Mouse (Mus musculus) small intestine, adult 2 months (tissue): ENCODE measurements around the gene Tmem82.

Source experiments
- CTCF ChIP-seq: fragments of 200-500 bp; IDR thresholded peaks from 2 replicates; pipeline ENCODE4 v1.5.1; 2012; ENCODE audit warnings: low read depth, mild to moderate bottlenecking, control low read depth, inconsistent platforms, low read length, moderate library complexity, mixed read lengths; ENCODE audit not compliant: insufficient replicate concordance, insufficient read length; ENCODE audit errors: extremely low read depth
- POLR2A ChIP-seq: fragments of 200-500 bp; IDR thresholded peaks from 2 replicates; pipeline ENCODE4 v1.6.1; 2012; ENCODE audit warnings: low read depth, mild to moderate bottlenecking, control low read depth, inconsistent platforms, low read length, moderate library complexity

DNA sequence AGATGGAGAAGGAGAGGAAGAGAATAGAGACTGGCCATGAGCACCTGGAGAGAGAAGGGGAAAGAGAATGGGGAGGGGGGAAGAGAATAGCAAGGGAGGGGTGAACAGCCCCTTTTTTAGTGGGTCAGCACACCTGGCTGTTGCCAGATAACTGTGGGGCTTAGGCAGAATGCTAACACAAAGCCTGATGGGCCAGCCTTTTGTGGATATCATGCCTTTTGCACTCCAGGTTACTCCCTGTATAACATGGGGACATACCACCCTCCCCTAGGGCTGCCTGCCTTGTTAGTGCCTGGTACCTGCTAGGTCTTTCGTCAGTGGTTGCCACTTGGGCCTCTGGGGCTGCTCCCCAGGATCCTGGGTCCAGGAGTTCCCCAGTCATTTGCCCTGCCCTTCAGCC, 47.6 kb downstream of the Tmem82 start:
- no peak for TF ChIP-seq CTCF
- no peak for TF ChIP-seq POLR2A
